Mouse (Mus musculus) megakaryocyte progenitor cell, adult 5-6 weeks (primary cell): ENCODE data around the gene Slc12a9. TPM values are rescaled to one million over a fixed set of nuclear protein-coding genes. Genes with fewer than 3 reads are reported as not detected.

ENCODE experiments used
- ATAC-seq: replicated peaks from 2 replicates; pipeline ENCODE4 v1.8.0; 2016; ENCODE audit warnings: mild to moderate bottlenecking, moderate TSS enrichment, inconsistent platforms; ENCODE audit not compliant: poor library complexity
- total RNA-seq, 2 experiments: library from RNA; stranded (forward) in 1 of 2; stranded (reverse) in 1 of 2; fragments of 157-497, 149-512 nt in 1 of 2; fragments of 200-1000 nt in 1 of 2; gene quantifications; 2 replicates each; pipeline versions ENCODE4 v1.2.3 to v1.2.4; 2015 to 2017

The Slc12a9 gene
- total RNA-seq, 2 experiments from 2014 or later, result 2.4 to 5.7 TPM

- ATAC-seq, result peak; percentile 38
Measured at GRCm38 (mm10) chr5:137314193-137315083, 19.0 kb downstream of the Slc12a9 start, which contains the start of gene Trip6. Gene Trip6, minus strand, starts transcription at chr5:137314404.

GRCm38 (mm10) chr5:137313466-137314192 lies 19.8 kb downstream of the Slc12a9 start:
- peak; percentile 3 for ATAC-seq

GRCm38 (mm10) chr5:137308356-137308755 lies 25.0 kb downstream of the Slc12a9 start:
- ATAC-seq, result no peak

- ATAC-seq, result peak; percentile 85
Measured at GRCm38 (mm10) chr5:137307071-137307912, 26.1 kb downstream of the Slc12a9 start, which contains the start of gene Srrt. Gene Srrt, minus strand, starts transcription at chr5:137307674.

- no peak for ATAC-seq
Measured at GRCm38 (mm10) chr5:137306439-137307005, 26.9 kb downstream of the Slc12a9 start.

GRCm38 (mm10) chr5:137305822-137306221 lies 27.6 kb downstream of the Slc12a9 start:
- peak; percentile 31 for ATAC-seq

- no peak for ATAC-seq
Measured at GRCm38 (mm10) chr5:137304816-137305215, 28.6 kb downstream of the Slc12a9 start.

- ATAC-seq, result no peak
Measured at GRCm38 (mm10) chr5:137304165-137304564, 29.2 kb downstream of the Slc12a9 start.

GRCm38 (mm10) chr5:137303609-137304008 lies 29.8 kb downstream of the Slc12a9 start:
- ATAC-seq, result no peak

- ATAC-seq, result no peak
Measured at GRCm38 (mm10) chr5:137301253-137301652, 32.1 kb downstream of the Slc12a9 start.

GRCm38 (mm10) chr5:137299240-137299639 lies 34.2 kb downstream of the Slc12a9 start:
- 0 out of 2 replicates have a peak, but pooled peaks have one; percentile 6 for ATAC-seq

GRCm38 (mm10) chr5:137297126-137297525 lies 36.3 kb downstream of the Slc12a9 start:
- no peak for ATAC-seq

- no peak for ATAC-seq
Measured at GRCm38 (mm10) chr5:137295712-137296111, 37.7 kb downstream of the Slc12a9 start.

GRCm38 (mm10) chr5:137295296-137295695 lies 38.1 kb downstream of the Slc12a9 start:
- ATAC-seq, result no peak

- no peak for ATAC-seq
Measured at GRCm38 (mm10) chr5:137294744-137295093, 38.7 kb downstream of the Slc12a9 start.

GRCm38 (mm10) chr5:137293839-137294743 lies 39.3 kb downstream of the Slc12a9 start, which contains the start of gene Ufsp1:
Gene Ufsp1, plus strand, starts transcription at chr5:137294629.
- ATAC-seq, result peak; percentile 65

- peak; percentile 29 for ATAC-seq
Measured at GRCm38 (mm10) chr5:137293282-137293681, 40.1 kb downstream of the Slc12a9 start.

GRCm38 (mm10) chr5:137291381-137291926 lies 41.9 kb downstream of the Slc12a9 start:
- no peak for ATAC-seq

- peak; percentile 21 for ATAC-seq
Measured at GRCm38 (mm10) chr5:137290677-137291076, 42.7 kb downstream of the Slc12a9 start.
